Mouse (Mus musculus): ENCODE results near the gene Tdpoz3. TPM values are rescaled to one million over a fixed set of nuclear protein-coding genes. Genes with fewer than 3 reads are reported as not detected.
"Not testable (repeated sequence)": the region's sequence is repeated elsewhere in the genome, so short reads cannot be mapped to it uniquely, and the experiment has no call there.

The Tdpoz3 gene
- not detected in 2 replicates for polyA plus RNA-seq (2011; ENCODE audit: insufficient read depth, insufficient read length, low read depth, missing spikeins)

GRCm38 (mm10) chr3:93825720-93826119, at the start of gene Tdpoz3:
Tdpoz3 (plus strand) TSS chr3:93826020.
- H3K36me3 ChIP-seq (ENCODE audit: control insufficient read depth, insufficient read depth, low read length, poor library complexity, severe bottlenecking); H3K9ac ChIP-seq (ENCODE audit: low read depth, poor library complexity, severe bottlenecking); H3K27ac ChIP-seq (ENCODE audit: insufficient read depth, low read length); H3K4me3 ChIP-seq (ENCODE audit: low read depth, low read length); H3K4me1 ChIP-seq (ENCODE audit: control insufficient read depth, insufficient read depth, low read length); H3K9me3 ChIP-seq (replicated peaks; ENCODE audit: control insufficient read depth, insufficient read depth, low read length, poor library complexity, severe bottlenecking); H3K27me3 ChIP-seq (ENCODE audit: control insufficient read depth, insufficient read depth, low read length, poor library complexity, severe bottlenecking): not testable (repeated sequence)

GRCm38 (mm10) chr3:93796098-93796497, 29.7 kb upstream of the Tdpoz3 start, which contains the start of gene Tdpoz4:
Tdpoz4 (plus strand) TSS chr3:93796398.
- H3K4me3 ChIP-seq (ENCODE audit: low read depth, low read length); H3K9me3 ChIP-seq (replicated peaks; ENCODE audit: control insufficient read depth, insufficient read depth, low read length, poor library complexity, severe bottlenecking); H3K27ac ChIP-seq (ENCODE audit: insufficient read depth, low read length); H3K27me3 ChIP-seq (ENCODE audit: control insufficient read depth, insufficient read depth, low read length, poor library complexity, severe bottlenecking); H3K9ac ChIP-seq (ENCODE audit: low read depth, poor library complexity, severe bottlenecking); H3K4me1 ChIP-seq (ENCODE audit: control insufficient read depth, insufficient read depth, low read length); H3K36me3 ChIP-seq (ENCODE audit: control insufficient read depth, insufficient read depth, low read length, poor library complexity, severe bottlenecking): not testable (repeated sequence)

GRCm38 (mm10) chr3:93813341-93813740, 12.5 kb upstream of the Tdpoz3 start:
- H3K27me3 ChIP-seq (ENCODE audit: control insufficient read depth, insufficient read depth, low read length, poor library complexity, severe bottlenecking); H3K9ac ChIP-seq (ENCODE audit: low read depth, poor library complexity, severe bottlenecking); H3K36me3 ChIP-seq (ENCODE audit: control insufficient read depth, insufficient read depth, low read length, poor library complexity, severe bottlenecking); H3K4me1 ChIP-seq (ENCODE audit: control insufficient read depth, insufficient read depth, low read length); H3K9me3 ChIP-seq (replicated peaks; ENCODE audit: control insufficient read depth, insufficient read depth, low read length, poor library complexity, severe bottlenecking); H3K27ac ChIP-seq (ENCODE audit: insufficient read depth, low read length); H3K4me3 ChIP-seq (ENCODE audit: low read depth, low read length): not testable (repeated sequence)
- TF ChIP-seq CTCF (IDR thresholded peaks at IDR 0.05; ENCODE audit: low read depth, low read length), result peak; percentile 48

- H3K36me3 ChIP-seq (ENCODE audit: control insufficient read depth, insufficient read depth, low read length, poor library complexity, severe bottlenecking); H3K9ac ChIP-seq (ENCODE audit: low read depth, poor library complexity, severe bottlenecking); H3K27me3 ChIP-seq (ENCODE audit: control insufficient read depth, insufficient read depth, low read length, poor library complexity, severe bottlenecking); H3K4me3 ChIP-seq (ENCODE audit: low read depth, low read length); H3K27ac ChIP-seq (ENCODE audit: insufficient read depth, low read length); H3K4me1 ChIP-seq (ENCODE audit: control insufficient read depth, insufficient read depth, low read length): not testable (repeated sequence)
- peaks cover 29% of the 10 kb centered on the region for H3K9me3 ChIP-seq (replicated peaks; ENCODE audit: control insufficient read depth, insufficient read depth, low read length, poor library complexity, severe bottlenecking)
Observed at GRCm38 (mm10) chr3:93858957-93859356, 33.1 kb downstream of the Tdpoz3 start.

- H3K27ac ChIP-seq (ENCODE audit: insufficient read depth, low read length); H3K4me3 ChIP-seq (ENCODE audit: low read depth, low read length); H3K9me3 ChIP-seq (replicated peaks; ENCODE audit: control insufficient read depth, insufficient read depth, low read length, poor library complexity, severe bottlenecking); H3K9ac ChIP-seq (ENCODE audit: low read depth, poor library complexity, severe bottlenecking); H3K4me1 ChIP-seq (ENCODE audit: control insufficient read depth, insufficient read depth, low read length); H3K36me3 ChIP-seq (ENCODE audit: control insufficient read depth, insufficient read depth, low read length, poor library complexity, severe bottlenecking); H3K27me3 ChIP-seq (ENCODE audit: control insufficient read depth, insufficient read depth, low read length, poor library complexity, severe bottlenecking): not testable (repeated sequence)
Observed at GRCm38 (mm10) chr3:93870635-93871034, 44.8 kb downstream of the Tdpoz3 start.

Other genes starting within 250 kb of the Tdpoz3 start
- gene Tdpoz2, start 173.3 kb upstream of the Tdpoz3 start, polyA plus RNA-seq (2011; ENCODE audit: insufficient read depth, insufficient read length, low read depth, missing spikeins), result not detected in 2 replicates
- not detected in 2 replicates for gene Tdpoz1, start 149.7 kb upstream of the Tdpoz3 start, polyA plus RNA-seq (2011; ENCODE audit: insufficient read depth, insufficient read length, low read depth, missing spikeins)
- 0.65 TPM in 1 of 2 replicates, not detected in the other for gene Gm37596, start 132.9 kb upstream of the Tdpoz3 start, polyA plus RNA-seq (2011; ENCODE audit: insufficient read depth, insufficient read length, low read depth, missing spikeins)
- not detected in 2 replicates for gene Gm5773, start 53.0 kb upstream of the Tdpoz3 start, polyA plus RNA-seq (2011; ENCODE audit: insufficient read depth, insufficient read length, low read depth, missing spikeins)
- not detected in 2 replicates for gene Tdpoz4, start 29.6 kb upstream of the Tdpoz3 start, polyA plus RNA-seq (2011; ENCODE audit: insufficient read depth, insufficient read length, low read depth, missing spikeins)
- gene Gm9117, start 117.5 kb downstream of the Tdpoz3 start, polyA plus RNA-seq (2011; ENCODE audit: insufficient read depth, insufficient read length, low read depth, missing spikeins), result not detected in 2 replicates
- not detected in 2 replicates for gene Tdpoz5, start 135.3 kb downstream of the Tdpoz3 start, polyA plus RNA-seq (2011; ENCODE audit: insufficient read depth, insufficient read length, low read depth, missing spikeins)
- not detected in 2 replicates for gene Gm9125, start 228.9 kb downstream of the Tdpoz3 start, polyA plus RNA-seq (2011; ENCODE audit: insufficient read depth, insufficient read length, low read depth, missing spikeins)
- not detected in 2 replicates for gene Gm10697, start 246.6 kb downstream of the Tdpoz3 start, polyA plus RNA-seq (2011; ENCODE audit: insufficient read depth, insufficient read length, low read depth, missing spikeins)

Data from ES-Bruce4 (cell line).